Mouse (Mus musculus): ENCODE results near the gene Nsfl1c.

- TF ChIP-seq CTCF (IDR thresholded peaks at IDR 0.05; ENCODE audit: low read depth, low read length) (no peak), TAL1 (conservative IDR thresholded peaks at IDR 0.05; ENCODE audit: low read depth, low read length) (no peak), GATA1 (IDR thresholded peaks at IDR 0.05; ENCODE audit: borderline replicate concordance, low read length) (no peak), POLR2AphosphoS5 (IDR thresholded peaks at IDR 0.05; ENCODE audit: insufficient replicate concordance, low read depth, low read length) (no peak)
Measured at GRCm38 (mm10) chr2:151536618-151536974, 42.6 kb downstream of the Nsfl1c start.
